Comparison of ENCODE assay signal across 29 mouse cellular contexts in genomic region chr14:106096816-106097215, GRCm38 (mm10). TPM values are rescaled to one million over a fixed set of nuclear protein-coding genes. Genes with fewer than 3 reads are reported as not detected.
"Had no signal": no experiment of that assay in that cellular context is flagged by ENCODE, and none has a peak within 500 bp of the region (broad histone marks: within the 10 kb centered on the region; RNA-seq: fewer than 3 reads in every experiment).

No protein-coding gene starts in this region.

- H3K9ac ChIP-seq: liver, embryonic 13.5 days had no signal

- DNase-seq: kidney, adult 18-20 months; kidney, adult 9 months; kidney, postnatal 14 days; kidney, postnatal 4 days; liver, embryonic 13.5 days; lung, adult 2 months; lung, postnatal 14 days; lung, postnatal 4 days; midbrain, embryonic 14.5 days; right cerebral cortex, postnatal 4 days; thymus, postnatal 36 days had no signal

- H3K27me3 ChIP-seq: liver, embryonic 13.5 days had no signal

- H3K4me2 ChIP-seq: liver, embryonic 13.5 days; midbrain, embryonic 11.5 days had no signal

- H3K36me3 ChIP-seq: liver, embryonic 13.5 days had no signal

- H3K4me1 ChIP-seq: liver, embryonic 13.5 days had no signal

- H3K4me3 ChIP-seq: left cerebral cortex, adult 2 months; liver, embryonic 13.5 days had no signal

- H3K27ac ChIP-seq: left cerebral cortex, adult 2 months; liver, embryonic 13.5 days; stomach, postnatal 0 days had no signal

- H3K9me3 ChIP-seq: liver, embryonic 13.5 days had no signal

RNA-seq across cellular contexts. Expression of gene Trim52, which starts 9.2 kb away (rescaled TPM):
- total RNA-seq: layer of hippocampus, postnatal 14 days; left cerebral cortex, adult 2 months; left cerebral cortex, postnatal 10 days; left cerebral cortex, postnatal 36 days; liver, adult 2 months; megakaryocyte progenitor cell, adult 5-6 weeks; megakaryocyte-erythroid progenitor cell, adult 5-6 weeks; midbrain, postnatal 0 days had no signal
- polyA plus RNA-seq: kidney, embryonic 16.5 days; limb, embryonic 11.5 days; liver, adult 2 months; liver, embryonic 13.5 days; liver, embryonic 16.5 days; lung, adult 2 months; lung, embryonic 16.5 days; midbrain, embryonic 11.5 days; midbrain, embryonic 14.5 days; midbrain, postnatal 0 days; neural tube, embryonic 11.5 days; neural tube, embryonic 14.5 days; stomach, embryonic 14.5 days; stomach, postnatal 0 days; urinary bladder, adult 2 months had no signal
